Mouse (Mus musculus): Measurements from ENCODE around the gene Txndc15. TPM values are rescaled to one million over a fixed set of nuclear protein-coding genes. Genes with fewer than 3 reads are reported as not detected.
"Not testable (repeated sequence)": the region's sequence is repeated elsewhere in the genome, so short reads cannot be mapped to it uniquely, and the experiment has no call there.

The Txndc15 gene
- polyA plus RNA-seq (2012; rRNA removed), result 63.7 and 67.2 TPM in 2 replicates

DNA sequence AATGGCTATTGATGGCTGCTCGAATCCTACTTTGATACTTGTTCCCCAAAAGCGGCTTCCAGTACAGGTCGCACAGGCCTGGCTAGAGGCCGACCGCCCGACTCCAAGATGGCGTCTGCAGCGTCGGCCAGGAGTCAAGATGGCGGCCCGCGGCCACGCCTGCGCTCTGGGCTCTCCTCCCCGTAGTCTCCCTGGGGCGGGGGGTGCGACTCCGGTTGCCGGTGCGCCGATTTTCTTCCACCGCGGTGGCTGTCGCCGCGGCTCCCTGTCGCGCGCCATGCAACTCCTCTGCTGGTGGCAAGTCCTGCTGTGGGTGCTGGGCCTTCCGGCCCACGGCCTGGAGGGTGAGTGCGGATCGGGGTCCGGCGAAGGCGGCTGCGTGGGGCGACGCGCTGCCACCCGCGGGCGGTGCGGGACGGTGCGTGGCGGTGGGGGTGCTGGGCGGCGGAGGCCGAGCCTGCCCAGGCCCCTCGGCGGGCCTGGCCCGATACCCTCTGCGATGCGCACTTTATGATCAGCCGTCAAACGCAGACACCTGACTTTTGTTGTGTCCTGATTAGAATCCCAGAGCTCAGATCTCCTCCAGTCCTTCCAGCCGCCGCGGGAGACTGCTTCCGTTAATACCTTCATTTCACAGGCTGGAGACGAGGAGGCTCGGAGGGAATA is at the start of gene Txndc15:
Txndc15 (plus strand) TSS at position 150 of the 666 bp plus-strand sequence.
- peak; percentile 68 to 89 for DNase-seq (ENCODE audit: extremely low spot score in 1 of 2, low spot score in 1 of 2)

DNA sequence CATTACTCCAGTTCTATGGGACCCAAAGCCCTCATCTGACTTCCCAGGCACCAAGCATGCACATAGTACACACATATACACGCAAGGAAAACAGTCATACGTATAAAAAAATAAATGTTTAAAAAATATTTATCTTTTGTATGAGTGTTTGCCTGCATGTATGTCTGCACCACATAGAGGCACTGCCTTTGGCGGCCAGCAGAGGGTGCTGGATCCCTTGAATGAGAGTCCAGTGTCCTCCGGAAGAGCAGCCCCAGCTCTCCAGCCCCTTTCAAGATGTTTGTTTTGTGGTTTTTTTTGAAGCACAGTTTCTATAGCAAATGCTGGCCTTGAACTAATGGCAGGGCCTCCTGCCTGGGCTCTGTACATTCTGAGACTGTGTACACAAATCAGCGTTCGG is 45.9 kb upstream of the Txndc15 start:
- peak in 1 of 2 experiments; percentile 22 for DNase-seq (ENCODE audit: extremely low spot score in 1 of 2, low spot score in 1 of 2)

DNA sequence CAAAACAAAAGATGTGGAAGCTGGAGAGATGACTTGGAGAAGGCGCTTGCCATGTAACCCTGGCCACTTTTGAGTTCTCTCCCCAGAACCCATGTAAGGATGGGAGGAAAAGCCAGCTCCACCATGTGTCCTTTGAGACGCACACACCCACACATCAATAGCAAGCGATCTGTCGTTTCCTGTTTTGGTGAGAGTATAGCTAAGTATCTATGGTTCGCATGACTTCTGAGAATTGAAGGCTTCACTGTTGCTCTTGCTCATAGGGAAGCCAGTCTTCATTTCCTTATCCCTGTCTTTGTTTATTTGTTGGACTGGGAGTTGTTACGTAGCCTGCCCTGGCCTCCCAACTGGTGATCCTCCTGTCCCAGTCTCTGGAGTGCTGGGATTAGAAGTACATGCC is 41.7 kb upstream of the Txndc15 start:
- DNase-seq (ENCODE audit: extremely low spot score in 1 of 2, low spot score in 1 of 2), result no peak

DNA sequence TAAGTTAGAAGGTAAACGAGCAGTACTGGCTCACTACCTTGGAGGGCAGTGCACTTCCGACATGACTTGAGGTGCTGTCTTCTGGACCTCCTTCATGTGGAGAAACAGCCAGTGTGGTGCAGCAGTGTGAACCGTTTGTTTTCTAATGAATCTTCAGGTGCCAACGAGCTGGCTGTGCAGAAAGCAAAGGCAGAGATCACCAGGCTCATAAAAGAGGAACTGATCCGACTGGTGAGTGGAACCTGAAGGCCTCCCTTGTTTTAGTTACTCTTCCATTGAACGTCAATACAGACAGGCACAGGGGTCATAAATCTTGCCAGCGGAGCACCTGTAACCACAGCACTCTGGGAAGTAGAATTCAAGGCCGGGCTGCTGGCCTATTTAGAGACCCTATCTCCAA is 37.1 kb upstream of the Txndc15 start:
- DNase-seq (ENCODE audit: extremely low spot score in 1 of 2, low spot score in 1 of 2), result no peak

DNA sequence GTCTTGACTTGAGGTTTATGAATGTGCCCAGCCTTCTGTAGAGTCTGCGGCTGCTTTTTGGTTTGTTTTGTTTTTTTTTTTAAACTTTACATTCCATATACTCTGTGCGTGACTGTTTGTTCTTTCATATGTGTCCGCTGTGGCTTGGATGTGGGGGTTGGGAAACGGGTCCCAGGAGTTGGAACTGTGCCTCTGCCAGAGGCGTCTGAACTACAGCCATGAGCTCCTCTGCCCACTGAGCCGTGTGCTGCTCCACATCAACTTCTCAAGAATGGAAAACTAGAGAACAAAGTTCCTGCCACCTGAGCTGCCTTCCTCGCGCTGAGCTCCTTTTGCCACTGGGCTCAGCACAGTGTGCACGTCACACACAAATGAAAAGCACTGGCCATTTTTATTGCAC is 32.2 kb upstream of the Txndc15 start:
- DNase-seq (ENCODE audit: extremely low spot score in 1 of 2, low spot score in 1 of 2), result no peak

DNA sequence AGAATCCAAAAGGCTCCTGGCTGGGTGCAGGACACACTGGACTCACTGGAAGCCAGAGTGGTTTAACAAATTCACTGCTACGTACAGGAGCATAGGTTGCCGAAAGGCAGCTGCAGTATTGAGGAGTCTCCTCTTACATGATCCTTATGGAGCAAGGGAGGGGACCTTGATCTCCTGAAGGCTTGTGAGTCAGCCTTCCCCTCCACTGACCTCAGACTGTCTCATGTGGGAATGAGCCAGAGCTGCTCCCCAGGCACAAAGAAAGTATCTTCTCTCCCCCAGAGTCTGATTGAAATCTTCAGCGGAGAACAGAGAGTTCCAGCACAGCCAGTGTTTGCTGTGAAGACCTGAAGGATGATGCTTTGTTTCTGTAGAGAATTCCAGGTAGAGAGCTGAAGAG is 30.9 kb upstream of the Txndc15 start:
- DNase-seq (ENCODE audit: extremely low spot score in 1 of 2, low spot score in 1 of 2), result no peak

DNA sequence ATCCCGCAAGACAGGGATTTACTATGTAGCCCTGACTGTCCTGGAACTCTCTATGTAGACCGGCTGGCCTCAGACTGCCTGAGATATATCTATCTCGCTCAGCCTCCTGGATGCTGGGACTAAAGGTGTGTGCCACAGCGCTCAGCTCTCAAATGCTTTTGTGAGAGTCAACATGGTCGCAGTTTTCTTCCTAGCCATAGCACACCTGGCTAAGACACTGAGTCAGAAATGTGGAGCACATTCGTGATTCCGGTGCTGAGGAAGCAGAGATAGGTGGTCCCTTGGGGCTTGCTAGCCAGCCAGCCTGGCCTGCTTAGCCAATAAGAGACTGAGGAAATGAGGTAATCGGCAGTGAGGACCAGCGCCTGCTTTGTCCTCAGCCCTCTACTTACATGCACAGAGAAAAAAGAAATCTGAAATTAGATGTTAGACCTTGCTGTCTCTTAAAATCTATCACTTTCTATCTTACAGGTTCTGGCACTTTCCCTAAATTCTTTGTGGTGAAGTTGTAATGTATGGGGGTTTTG is 28.3 kb upstream of the Txndc15 start:
- DNase-seq (ENCODE audit: extremely low spot score in 1 of 2, low spot score in 1 of 2), result no peak

DNA sequence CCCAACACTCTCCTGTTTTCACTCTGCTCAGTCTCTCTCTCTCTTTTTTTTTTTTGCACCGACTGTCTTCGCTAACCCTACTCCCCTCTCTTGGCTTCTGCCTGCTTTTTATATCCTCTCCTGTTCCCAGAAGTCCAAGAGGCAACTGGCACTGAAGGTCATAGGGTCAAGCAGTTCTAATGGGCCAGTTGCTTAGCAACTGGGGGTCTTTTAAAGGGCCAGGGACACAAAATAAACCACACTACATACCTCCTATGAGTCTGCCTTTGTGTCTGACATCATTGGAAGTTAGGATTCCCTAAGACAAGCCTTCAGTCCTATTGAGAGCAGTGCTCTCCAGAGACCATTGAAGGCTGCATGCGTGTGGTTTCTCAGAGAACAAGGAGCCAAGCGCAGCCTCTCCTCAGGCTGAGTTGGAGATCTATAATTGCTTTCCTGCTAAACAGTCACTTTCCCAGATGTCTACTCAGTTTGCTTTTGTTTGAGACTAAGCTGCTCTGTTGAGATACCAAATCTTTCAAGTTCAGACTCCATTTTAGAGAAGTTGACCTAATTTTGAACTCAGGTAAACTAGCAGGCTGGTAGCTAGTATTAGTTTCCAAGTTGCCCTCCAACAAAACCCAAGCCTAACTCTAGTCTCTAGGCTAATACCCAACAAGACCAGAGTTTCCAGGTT is 26.4 kb upstream of the Txndc15 start:
- no peak for DNase-seq (ENCODE audit: extremely low spot score in 1 of 2, low spot score in 1 of 2)

DNA sequence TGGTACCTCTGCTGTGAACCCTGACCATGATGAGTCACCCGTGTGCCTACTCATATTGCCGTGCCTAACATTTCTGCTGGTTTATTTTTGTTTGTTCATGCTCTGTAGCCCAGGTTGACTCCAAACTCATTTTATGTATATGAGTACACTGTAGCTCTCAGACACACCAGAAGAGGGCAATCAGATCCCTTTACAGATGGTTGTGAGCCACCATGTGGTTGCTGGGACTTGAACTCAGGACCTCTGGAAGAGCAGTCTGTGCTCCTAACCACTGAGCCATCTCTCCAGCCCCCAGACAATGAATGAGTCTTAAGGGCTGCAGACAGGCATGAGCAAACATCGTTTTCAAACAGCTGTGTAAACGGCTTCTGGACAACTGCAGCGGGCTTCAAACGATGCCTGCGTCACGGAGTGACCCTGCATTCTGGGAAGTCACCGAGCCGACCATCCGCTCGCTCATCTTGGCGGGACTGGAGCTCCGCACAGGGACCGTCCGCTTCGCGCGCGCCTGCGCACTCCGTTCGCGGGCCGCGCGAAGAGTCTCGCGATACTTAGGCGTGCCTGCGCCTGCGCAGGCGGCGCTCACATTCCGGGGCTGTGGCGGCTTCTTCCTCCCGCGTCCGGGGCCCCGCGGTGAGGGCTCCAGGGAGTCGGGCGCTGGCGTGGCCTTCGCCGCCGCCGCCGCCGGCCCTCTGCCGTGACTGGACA is 21.8 kb upstream of the Txndc15 start, which contains the start of gene B230219D22Rik:
B230219D22Rik (plus strand) TSS at position 590 of the 708 bp plus-strand sequence.
- DNase-seq (ENCODE audit: extremely low spot score in 1 of 2, low spot score in 1 of 2), result peak; percentile 55 to 86

DNA sequence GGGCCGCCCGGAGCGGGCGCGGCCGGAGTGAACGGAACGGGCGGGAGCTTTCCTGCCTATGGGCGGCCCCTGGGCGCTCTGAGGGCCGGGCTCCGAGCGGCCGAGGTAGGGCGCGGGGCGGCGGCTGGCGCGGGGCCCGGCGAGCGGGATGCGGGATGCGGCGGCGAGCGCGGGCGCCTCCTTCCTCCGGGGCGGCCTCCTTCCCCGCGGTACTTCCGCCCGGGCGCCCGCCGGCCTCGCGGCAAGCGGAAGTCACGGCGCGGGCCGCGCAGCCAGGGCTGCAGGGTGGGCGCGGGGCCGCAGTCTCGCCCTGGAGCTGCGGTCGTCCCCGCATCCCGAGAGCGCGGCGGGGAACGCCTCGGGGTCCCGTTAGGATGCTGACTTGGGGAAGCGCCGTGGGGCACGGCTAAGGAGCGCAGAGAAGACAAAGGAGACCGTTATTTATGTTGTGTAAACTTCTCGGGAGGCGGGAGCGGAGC is 21.2 kb upstream of the Txndc15 start:
- no peak for DNase-seq (ENCODE audit: extremely low spot score in 1 of 2, low spot score in 1 of 2)

DNA sequence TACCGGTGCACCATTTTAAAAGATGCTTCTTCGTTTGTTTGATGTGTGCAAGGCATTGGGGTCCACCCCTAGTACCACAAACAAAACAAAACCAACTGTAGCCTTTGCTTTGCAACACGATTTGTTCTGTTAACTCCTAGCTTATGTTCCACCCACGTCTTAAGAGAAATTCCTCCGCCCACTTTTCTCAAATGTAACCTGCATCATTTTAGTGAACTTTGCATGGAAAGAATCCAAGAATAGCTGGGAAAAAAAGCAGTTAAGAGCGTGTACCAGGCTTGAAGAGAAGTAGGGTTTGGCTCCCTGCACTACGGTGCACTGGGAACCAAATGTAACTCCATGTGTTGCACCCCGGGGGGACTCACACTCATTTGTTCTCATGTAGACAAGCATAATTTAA is 20.3 kb upstream of the Txndc15 start:
- DNase-seq (ENCODE audit: extremely low spot score in 1 of 2, low spot score in 1 of 2), result peak in 1 of 2 experiments; percentile 17

DNA sequence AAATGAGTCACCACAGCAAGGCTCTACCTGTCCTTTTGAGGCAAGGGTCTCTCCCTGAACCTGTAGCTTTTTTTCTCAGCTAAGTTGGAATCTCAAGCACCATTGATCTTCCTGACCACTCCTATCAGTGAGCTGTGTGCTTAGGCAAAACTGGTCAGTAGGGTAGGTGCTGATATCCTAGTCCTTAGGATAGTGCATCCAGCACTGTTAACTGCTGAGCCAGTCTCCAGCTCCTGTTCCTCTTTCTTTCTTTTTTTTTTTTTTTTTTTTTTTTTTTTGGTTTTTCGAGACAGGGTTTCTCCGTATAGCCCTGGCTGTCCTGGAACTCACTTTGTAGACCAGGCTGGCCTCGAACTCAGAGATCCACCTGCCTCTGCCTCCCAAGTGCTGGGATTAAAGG is 18.5 kb upstream of the Txndc15 start:
- DNase-seq (ENCODE audit: extremely low spot score in 1 of 2, low spot score in 1 of 2), result not testable (repeated sequence)

DNA sequence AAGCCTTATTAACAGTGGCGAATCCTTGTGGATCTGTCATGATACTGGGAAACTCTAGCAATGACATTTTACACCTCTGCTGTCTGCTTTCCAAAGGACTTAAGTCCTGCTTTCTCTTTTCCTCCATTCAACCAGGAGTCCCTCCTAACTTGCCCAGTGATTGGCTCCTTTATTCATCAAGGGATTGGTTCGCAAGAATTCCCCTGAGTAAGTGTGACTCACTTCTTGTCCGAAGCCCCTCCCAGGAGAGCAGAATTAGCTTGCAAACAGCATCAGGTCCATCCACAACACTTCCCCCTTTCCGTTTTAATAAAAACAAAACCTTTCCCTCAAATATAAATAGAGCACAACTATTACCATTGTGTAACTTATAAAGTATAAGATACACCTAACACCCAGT is 10.1 kb upstream of the Txndc15 start:
- DNase-seq (ENCODE audit: extremely low spot score in 1 of 2, low spot score in 1 of 2), result no peak

DNA sequence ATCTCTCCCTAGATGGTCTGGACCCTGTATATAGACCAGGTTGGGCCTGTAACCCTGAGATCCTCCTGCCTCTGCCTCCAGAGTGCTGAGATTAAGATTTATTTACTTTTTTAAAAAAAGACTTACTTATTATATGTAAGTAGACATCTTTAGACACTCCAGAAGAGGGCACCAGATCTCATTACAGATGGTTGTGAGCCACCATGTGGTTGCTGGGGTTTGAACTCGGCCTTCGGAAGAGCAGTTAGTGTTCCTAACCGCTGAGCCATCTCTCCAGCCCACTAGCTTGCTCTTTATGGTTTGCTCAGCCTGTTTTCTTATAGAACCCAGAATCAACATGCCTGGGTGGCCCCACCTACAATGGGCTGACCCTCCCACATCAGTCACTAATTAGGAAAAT is 1.6 kb upstream of the Txndc15 start:
- DNase-seq (ENCODE audit: extremely low spot score in 1 of 2, low spot score in 1 of 2), result no peak

DNA sequence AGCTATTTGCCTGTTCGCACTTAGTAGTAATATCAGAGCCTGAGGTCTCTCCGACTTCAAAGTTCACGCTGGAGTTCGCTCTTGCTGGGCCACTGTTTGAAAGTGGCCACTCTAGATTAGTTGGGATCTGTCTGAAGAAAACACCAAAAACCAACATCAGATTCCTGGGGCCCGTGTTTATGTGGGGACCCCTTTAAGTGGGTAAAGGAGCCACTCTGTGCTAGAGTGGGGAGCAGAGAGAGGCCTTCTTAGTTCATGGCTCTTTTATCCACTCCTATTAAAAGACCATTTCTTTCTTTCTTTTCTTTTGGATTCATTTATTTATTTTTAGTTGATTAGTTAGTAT is 690 bp downstream of the Txndc15 start:
- DNase-seq (ENCODE audit: extremely low spot score in 1 of 2, low spot score in 1 of 2), result no peak

DNA sequence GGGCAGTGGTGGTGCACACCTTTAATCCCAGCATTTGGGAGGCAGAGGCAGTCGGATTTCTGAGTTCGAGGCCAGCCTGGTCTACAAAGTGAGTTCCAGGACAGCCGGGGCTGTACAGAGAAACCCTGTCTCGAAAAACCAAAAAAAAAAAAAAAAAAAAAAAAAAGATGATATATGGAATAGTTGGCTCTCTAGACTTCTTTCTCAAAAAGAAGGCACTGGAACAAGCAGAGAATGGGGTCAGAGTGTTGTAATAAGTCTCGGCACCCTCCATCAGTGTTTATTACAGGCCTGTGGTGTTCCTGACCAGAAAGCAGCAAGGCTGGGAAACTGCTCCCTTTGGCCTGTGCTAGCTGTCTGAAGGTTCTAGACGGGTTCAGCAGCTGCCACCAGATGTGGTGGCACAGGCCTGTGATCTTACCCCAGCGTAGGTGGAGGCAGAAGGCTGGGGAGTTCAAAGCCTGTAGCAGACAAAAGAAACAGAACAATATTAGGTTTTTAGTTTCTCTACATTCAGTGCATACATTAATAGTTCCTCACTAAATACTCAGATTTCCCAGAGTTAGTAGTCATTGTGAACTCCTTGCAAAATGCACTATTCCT is 1.6 kb downstream of the Txndc15 start:
- no peak for DNase-seq (ENCODE audit: extremely low spot score in 1 of 2, low spot score in 1 of 2)

DNA sequence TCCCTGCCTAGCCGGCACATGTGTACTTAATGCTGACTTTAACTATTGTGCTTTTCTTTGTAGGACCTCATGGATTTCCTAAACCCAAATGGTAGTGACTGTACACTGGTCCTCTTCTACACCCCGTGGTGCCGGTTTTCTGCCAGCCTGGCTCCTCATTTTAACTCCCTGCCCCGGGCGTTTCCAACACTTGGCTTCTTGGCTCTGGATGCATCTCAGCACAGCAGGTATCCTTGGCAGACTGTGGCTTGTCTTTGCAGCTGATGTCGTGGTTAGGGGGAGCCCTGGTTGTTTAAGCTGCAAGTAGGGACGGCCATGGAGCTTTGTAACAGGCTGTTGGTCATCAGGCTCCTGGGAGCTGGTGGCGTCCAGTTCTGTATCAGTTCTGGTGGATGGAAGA is 7.1 kb downstream of the Txndc15 start:
- no peak for DNase-seq (ENCODE audit: extremely low spot score in 1 of 2, low spot score in 1 of 2)

DNA sequence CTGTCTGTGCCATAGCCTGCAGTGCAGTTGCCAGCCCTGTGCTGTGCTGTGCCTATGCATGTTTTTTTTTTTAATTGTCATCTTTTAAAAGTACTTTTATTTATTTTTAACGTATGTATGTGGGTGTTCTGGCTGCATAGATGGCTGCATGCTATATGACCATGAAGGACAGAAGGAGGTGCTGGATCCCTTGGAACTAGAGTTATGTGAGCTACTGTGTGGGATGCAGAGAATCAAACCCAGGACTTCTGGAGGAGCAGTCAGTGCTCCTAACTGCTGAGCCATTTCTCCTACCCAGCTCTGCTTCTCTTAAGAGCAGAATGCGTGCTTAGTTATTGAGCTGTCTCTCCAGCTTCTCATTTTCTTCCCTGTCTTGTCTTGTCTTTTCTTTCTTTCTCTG is 7.5 kb downstream of the Txndc15 start:
- no peak for DNase-seq (ENCODE audit: extremely low spot score in 1 of 2, low spot score in 1 of 2)

DNA sequence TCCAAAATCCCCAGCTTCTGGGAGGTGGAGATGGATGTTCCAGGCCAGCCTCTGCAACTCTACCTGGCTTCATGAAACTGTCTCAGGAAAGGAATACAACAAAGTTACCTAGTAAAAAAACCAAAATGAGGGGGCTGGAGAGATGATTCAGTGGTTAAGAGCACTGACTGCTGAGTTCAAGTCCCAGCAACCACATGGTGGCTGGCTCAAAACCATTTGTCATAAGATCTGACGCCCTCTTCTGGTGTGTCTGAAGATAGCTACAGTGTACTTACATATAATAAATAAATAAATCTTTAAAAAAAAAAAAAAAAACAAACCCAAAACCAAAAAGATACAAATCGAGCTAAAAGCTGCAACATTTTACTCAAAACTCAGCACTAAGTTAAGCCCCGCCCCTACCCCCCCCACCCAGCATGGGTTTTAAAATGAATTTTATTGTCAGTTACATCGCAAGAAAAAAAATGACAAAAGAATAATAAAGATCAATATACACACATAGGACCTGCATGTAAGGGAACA is 12.2 kb downstream of the Txndc15 start:
- no peak for DNase-seq (ENCODE audit: extremely low spot score in 1 of 2, low spot score in 1 of 2)

DNA sequence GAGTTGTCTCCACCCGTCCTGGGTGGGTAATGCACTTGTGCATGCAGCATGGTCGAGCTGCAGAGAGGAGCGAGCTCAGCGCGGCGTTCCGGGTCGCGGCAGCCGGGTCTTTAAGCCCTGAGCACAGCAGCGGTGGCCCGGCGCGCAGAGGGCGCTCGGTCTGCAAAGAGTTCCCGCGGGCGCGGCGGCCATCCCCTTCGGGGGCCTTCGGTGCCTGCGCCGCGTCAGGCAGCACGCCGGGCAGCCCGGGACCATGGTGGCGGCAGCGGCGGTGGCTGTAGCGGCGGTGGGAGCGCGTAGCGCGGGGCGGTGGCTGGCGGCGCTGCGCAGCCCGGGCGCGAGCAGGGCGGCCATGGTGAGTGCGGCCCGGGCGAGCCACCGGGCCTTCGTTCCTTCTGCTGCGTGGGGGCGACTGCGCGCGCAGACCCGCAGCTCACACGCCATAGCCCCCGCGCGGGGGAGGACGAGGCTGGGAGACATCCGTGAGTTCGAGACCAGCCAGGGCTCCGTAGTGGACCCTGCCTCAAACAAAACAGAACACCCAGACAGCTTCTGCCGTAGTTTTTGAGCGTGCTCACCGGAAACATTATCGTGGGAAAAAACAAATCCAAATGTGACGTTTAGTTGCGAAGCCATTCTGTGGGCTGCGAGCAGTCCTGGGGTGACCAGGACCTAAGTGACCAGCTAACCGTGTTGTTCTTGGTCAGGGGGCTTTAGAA is 12.8 kb downstream of the Txndc15 start, which contains the start of gene Pcbd2:
Pcbd2 (plus strand) TSS at position 249 of the 719 bp plus-strand sequence.
- peak; percentile 34 to 82 for DNase-seq (ENCODE audit: extremely low spot score in 1 of 2, low spot score in 1 of 2)
